1 mouse cellular context compared by ENCODE assay signal in the genomic region with DNA sequence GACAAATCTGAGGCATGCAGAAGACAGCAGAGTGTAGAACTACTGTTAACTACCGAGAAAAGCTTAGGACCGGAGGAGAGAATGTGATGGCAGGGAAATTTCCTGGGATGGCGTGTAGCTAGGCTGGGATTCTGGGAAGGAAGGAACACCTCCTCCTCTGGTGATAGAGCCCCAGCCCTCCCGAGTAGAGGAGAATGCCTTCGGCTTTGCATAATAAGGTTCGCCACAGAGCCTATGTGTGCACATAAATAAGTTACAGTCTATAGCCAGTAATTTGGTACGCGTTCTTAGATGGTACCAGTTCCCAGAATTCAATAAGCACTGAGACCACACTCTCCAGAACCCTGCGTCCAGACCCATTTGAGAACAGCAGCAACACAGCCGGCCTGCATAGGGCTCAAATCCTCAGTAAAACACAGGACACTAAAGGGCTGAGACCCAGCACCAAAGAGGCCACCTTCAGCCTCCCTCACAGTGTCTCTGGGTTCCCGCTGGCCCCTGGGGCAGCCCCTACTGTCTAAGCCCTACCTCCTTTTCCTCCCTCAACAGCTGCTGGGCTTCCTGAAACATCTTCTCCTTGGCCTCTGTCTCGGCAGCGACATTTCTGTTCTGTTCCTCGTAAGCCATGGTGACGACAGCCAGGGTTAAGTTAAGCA.
TF ChIP-seq lines count a peak whose summit lies in the region.

No protein-coding gene starts in this region.

TF ChIP-seq in CH12.LX, 34 proteins besides CTCF, POLR2A, EP300 and RAD21:
- no peak for TF ChIP-seq KAT2A (IDR thresholded peaks at IDR 0.05; ENCODE audit: insufficient replicate concordance, low read length)
- no peak for TF ChIP-seq MEF2A (IDR thresholded peaks at IDR 0.05; ENCODE audit: borderline replicate concordance, low read depth, low read length)
- TF ChIP-seq JUN (IDR thresholded peaks at IDR 0.05; ENCODE audit: insufficient read depth, low read depth, low read length), result no peak
- TF ChIP-seq SIN3A (IDR thresholded peaks at IDR 0.05; ENCODE audit: low read length), result peak; percentile 74; the same call in 1 of the 2 replicates
- TF ChIP-seq USF1 (IDR thresholded peaks at IDR 0.05; ENCODE audit: low read depth, low read length), result no peak
- no peak for TF ChIP-seq PAX5 (IDR thresholded peaks at IDR 0.05; ENCODE audit: low read length)
- peak; percentile 42; the same call in 1 of the 2 replicates for TF ChIP-seq IRF4 (IDR thresholded peaks at IDR 0.05; ENCODE audit: low read depth, low read length)
- TF ChIP-seq MAX (IDR thresholded peaks at IDR 0.05; ENCODE audit: low read length), result no peak
- TF ChIP-seq UBTF (IDR thresholded peaks at IDR 0.05; ENCODE audit: low read depth, low read length), result no peak
- no peak for TF ChIP-seq HCFC1 (IDR thresholded peaks at IDR 0.05; ENCODE audit: low read depth, low read length)
- no peak for TF ChIP-seq MAZ (IDR thresholded peaks at IDR 0.05; ENCODE audit: low read depth, low read length)
- no peak for TF ChIP-seq POLR2AphosphoS2 (IDR thresholded peaks at IDR 0.05; ENCODE audit: low read depth, low read length)
- TF ChIP-seq SMC3 (IDR thresholded peaks at IDR 0.05; ENCODE audit: low read depth, low read length), result no peak
- TF ChIP-seq NRF1 (IDR thresholded peaks at IDR 0.05; ENCODE audit: low read depth, low read length), result 0 out of 2 replicates have a peak, but pooled peaks have one; percentile 16
- no peak for TF ChIP-seq ZKSCAN1 (IDR thresholded peaks at IDR 0.05; ENCODE audit: borderline replicate concordance, low read depth, low read length)
- TF ChIP-seq ZMIZ1 (IDR thresholded peaks at IDR 0.05; ENCODE audit: low read depth, low read length), result no peak
- TF ChIP-seq CHD1 (IDR thresholded peaks at IDR 0.05; ENCODE audit: low read depth, low read length), result 0 out of 2 replicates have a peak, but pooled peaks have one; percentile 57
- TF ChIP-seq NELFE (IDR thresholded peaks at IDR 0.05; ENCODE audit: low read depth, low read length), result peak; percentile 60; the same call in 1 of the 2 replicates
- TF ChIP-seq ETS1 (conservative IDR thresholded peaks at IDR 0.05; ENCODE audit: low read depth, low read length), result peak; percentile 72
- TF ChIP-seq TCF12 (IDR thresholded peaks at IDR 0.05; ENCODE audit: low read depth, low read length), result peak; percentile 83
- TF ChIP-seq MYC (IDR thresholded peaks at IDR 0.05; ENCODE audit: low read depth, low read length), result no peak
- peak; percentile 44; the same call in 1 of the 2 replicates for TF ChIP-seq TBP (conservative IDR thresholded peaks at IDR 0.05; ENCODE audit: low read depth, low read length)
- TF ChIP-seq JUND (conservative IDR thresholded peaks at IDR 0.05; ENCODE audit: low read depth, low read length), result no peak
- TF ChIP-seq E2F4 (IDR thresholded peaks at IDR 0.05; ENCODE audit: insufficient replicate concordance, low read depth, low read length), result no peak
- no peak for TF ChIP-seq BHLHE40 (IDR thresholded peaks at IDR 0.05; ENCODE audit: low read depth, low read length)
- no peak for TF ChIP-seq ZNF384 (IDR thresholded peaks at IDR 0.05; ENCODE audit: low read depth, low read length)
- no peak for TF ChIP-seq MXI1 (IDR thresholded peaks at IDR 0.05; ENCODE audit: low read depth, low read length)
- peak; percentile 71 for TF ChIP-seq ELF1 (IDR thresholded peaks at IDR 0.05; ENCODE audit: low read depth, low read length)
- no peak for TF ChIP-seq GABPA (IDR thresholded peaks at IDR 0.05; ENCODE audit: insufficient replicate concordance, low read depth, low read length)
- TF ChIP-seq RCOR1 (conservative IDR thresholded peaks at IDR 0.05; ENCODE audit: low read depth, low read length), result no peak; the same call in 1 of the 2 replicates
- TF ChIP-seq ZC3H11A (IDR thresholded peaks at IDR 0.05; ENCODE audit: low read depth, low read length), result no peak
- TF ChIP-seq CHD2 (IDR thresholded peaks at IDR 0.05; ENCODE audit: low read length), result no peak
